Mouse (Mus musculus): ENCODE results near the gene Gm21994.
"Not testable (repeated sequence)": the region's sequence is repeated elsewhere in the genome, so short reads cannot be mapped to it uniquely, and the experiment has no call there.

The Gm21994 gene

DNA sequence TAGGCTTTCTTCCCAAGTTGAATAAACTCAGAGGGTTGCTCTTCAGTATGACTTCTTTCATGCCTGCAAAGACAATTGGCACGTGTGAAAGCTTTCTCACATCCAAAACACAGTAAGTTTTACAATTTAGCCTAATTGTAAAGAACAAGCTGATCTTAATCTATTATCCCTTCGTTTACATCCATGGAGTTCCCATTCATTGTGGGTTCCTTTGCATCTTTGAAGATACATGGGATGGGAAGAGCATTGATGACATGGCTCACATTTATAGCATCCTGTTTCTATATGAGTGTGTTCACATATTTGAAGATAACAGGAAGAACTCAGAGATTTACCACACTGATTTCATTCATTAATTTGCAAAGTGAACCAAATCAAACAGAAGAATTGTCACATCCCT lies at the start of gene Gm21994:
Gm21994 (minus strand) TSS at position 101 of the 400 bp plus-strand sequence.
- not testable (repeated sequence) for DNase-seq (ENCODE audit: inconsistent ontology term)

- peak; percentile 35 for DNase-seq (ENCODE audit: inconsistent ontology term)
These were observed 43.7 kb upstream of the Gm21994 start for GRCm38 (mm10) chr2:150299096-150299495.

GRCm38 (mm10) chr2:150293669-150294068 lies 38.3 kb upstream of the Gm21994 start:
- DNase-seq (ENCODE audit: inconsistent ontology term), result no peak

DNA sequence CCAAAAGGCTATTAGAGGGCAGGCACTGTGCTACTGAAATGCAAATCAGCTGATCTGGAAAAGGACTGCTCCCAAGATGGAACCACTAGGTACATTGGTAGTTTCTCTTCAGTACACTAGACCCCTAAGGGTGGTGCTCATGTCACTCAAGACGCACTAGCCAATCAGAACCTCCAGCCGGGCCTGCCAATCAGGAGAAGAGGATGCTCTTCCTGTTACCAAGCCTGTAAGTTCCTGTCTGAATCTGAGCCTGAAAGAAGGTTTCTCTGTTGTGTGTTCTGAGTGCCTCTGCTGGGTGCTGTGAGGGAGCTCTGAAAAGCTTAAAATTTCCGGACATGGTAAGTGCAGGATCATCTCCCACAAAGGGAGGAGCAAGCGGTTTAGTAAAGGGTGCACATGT lies 1.9 kb upstream of the Gm21994 start, which contains the start of gene Gm14124:
Gm14124 (plus strand) TSS at position 227 of the 400 bp plus-strand sequence.
- DNase-seq (ENCODE audit: inconsistent ontology term), result not testable (repeated sequence)

DNA sequence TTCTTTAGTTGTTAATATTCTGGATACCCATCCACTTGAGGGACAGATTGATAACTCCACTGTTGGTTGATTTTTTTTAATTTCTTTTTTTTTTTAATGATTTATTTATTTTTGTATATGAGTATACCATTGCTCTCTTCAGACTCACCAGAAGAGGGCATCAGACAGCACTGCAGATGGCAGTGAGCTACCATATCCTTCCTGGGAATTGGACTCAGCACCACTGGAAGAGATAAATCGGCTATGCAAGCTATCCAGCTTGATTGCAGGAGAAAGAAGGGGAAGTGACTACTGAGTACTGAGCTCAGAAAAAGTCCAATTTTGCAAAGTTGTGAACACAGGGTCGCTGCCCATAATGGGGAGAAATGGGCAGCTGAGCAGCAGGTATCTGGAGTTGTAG lies 1.5 kb upstream of the Gm21994 start:
- DNase-seq (ENCODE audit: inconsistent ontology term), result not testable (repeated sequence)

DNA sequence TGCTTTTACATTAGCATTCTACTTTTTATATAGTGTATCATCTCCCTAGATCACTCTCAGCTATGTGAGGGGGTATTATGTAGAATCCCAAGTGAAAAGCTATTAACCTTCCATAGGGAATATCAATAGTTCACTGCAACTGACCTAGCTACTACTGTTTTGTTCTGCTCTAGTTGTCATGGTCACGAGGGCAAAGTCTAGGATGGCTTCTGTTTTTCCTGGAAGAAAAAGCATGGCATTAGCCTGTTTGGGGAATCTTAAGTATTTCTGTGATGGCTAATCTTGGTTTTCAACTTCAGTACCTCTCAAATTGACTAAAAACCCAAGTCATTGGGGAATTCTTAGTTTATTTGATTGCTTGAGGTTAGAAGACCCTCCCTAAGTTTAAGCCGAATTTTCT lies 12.2 kb downstream of the Gm21994 start:
- no peak for DNase-seq (ENCODE audit: inconsistent ontology term)

- not testable (repeated sequence) for DNase-seq (ENCODE audit: inconsistent ontology term)
These were observed 32.1 kb downstream of the Gm21994 start for GRCm38 (mm10) chr2:150223263-150223662.

DNA sequence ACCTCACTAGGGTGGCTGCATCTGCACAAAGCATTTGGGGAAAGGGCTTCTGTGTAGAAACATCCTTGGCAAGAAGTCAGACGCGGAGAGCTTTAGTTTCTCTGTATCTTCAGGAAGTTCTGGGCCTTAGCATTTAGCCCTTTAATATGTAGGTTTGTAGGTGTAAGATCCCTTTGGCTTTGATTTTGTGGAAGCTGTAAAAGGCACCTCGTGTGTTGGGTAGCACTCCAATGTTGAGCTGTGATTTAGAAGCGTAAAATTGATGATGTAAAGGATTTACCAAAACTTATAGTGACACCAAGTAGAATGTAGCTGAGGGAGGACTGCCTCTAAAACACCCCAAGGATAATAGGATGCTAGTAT lies 37.0 kb downstream of the Gm21994 start:
- DNase-seq (ENCODE audit: inconsistent ontology term), result not testable (repeated sequence)

GRCm38 (mm10) chr2:150217600-150218362 lies 37.6 kb downstream of the Gm21994 start, which contains the start of gene Zfp937:
TSS of gene Zfp937 (plus strand) at chr2:150218073.
- DNase-seq (ENCODE audit: inconsistent ontology term), result peak; percentile 57

Measured in Muller cell, postnatal 12 days (primary cell).